Mouse (Mus musculus): ENCODE measurements around the gene Ugt1a2.

GRCm38 (mm10) chr1:88213766-88214461 lies 13.5 kb downstream of the Ugt1a2 start:
- no peak for TF ChIP-seq ZNF384 (IDR thresholded peaks at IDR 0.05; ENCODE audit: low read depth, low read length)
- TF ChIP-seq CHD2 (IDR thresholded peaks at IDR 0.05; ENCODE audit: low read depth, low read length) = no peak

Data from ES-E14 (cell line).